Mouse (Mus musculus): ENCODE measurements around the gene Cers3. TPM values are rescaled to one million over a fixed set of nuclear protein-coding genes. Genes with fewer than 3 reads are reported as not detected.

Cers3 gene
- not detected for total RNA-seq (2021)
- long read RNA-seq, experiment 1 = 0 reads
- long read RNA-seq, experiment 2 = 0 reads

- intact Hi-C loops (cut with DNase I; ENCODE audit: low total_unique reads) = no loop called here
- no peak for DNase-seq
These were observed at the start of gene Cers3 for GRCm38 (mm10) chr7:66743377-66743781. TSS of gene Cers3 (plus strand) at chr7:66743504.

DNA sequence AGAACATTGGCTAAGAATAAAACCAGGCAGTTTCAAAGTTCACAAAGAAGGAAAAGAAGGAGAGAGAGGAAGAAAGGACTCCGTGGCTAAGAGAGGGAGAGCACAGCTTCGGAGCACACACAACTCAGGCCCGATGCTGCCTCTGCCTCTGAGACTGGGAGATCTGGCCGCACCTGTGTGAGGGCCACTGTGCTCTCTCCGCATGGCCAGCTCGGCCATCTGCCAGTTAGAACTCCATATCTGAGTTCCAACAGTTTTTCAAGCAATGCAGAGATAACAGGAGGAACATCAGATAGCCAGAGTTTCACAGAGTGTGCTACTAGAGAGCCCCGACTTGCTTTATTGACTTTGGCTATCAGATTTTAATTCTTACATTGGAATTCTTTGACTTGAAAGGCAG is 48.8 kb upstream of the Cers3 start:
- DNase-seq = no peak
- intact Hi-C loops (cut with DNase I; ENCODE audit: low total_unique reads) = no loop called here

- DNase-seq = no peak
- intact Hi-C loops (cut with DNase I; ENCODE audit: low total_unique reads) = loop anchor here (10.0 kb wide), 1 partner anchor 502 kb away; no protein-coding TSS in a partner anchor
These were observed 40.6 kb upstream of the Cers3 start for GRCm38 (mm10) chr7:66702721-66703120.

- no peak for DNase-seq
These were observed 38.7 kb upstream of the Cers3 start for GRCm38 (mm10) chr7:66704631-66705030.

DNA sequence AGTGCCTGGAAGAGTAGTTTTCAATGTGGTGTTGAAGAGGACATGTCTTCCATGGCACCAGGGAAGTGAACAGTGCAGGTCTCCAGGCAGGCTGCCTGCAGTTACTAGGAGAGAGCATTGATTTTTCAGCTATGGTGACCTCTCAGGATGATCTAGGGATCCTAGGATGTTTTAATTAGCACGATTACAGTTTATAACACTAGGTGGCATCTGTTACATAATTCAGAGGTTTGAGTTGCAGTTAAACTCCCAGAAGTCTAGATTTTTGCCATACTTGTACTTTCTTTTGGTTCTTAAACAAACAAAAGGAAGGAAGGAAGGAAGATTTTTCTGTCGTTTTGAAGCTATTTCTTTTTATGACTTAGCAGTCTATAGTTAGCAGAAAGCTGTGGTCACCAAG is 32.1 kb upstream of the Cers3 start:
- intact Hi-C loops (cut with DNase I; ENCODE audit: low total_unique reads) = no loop called here

More at GRCm38 (mm10) chr7:66704631-66705030, 38.7 kb upstream of the Cers3 start:
- intact Hi-C loops (cut with DNase I; ENCODE audit: low total_unique reads) = loop anchor here (10.0 kb wide), 1 partner anchor 500 kb away; no protein-coding TSS in a partner anchor

GRCm38 (mm10) chr7:66724514-66724913 is 18.8 kb upstream of the Cers3 start:
- DNase-seq = no peak
- intact Hi-C loops (cut with DNase I; ENCODE audit: low total_unique reads) = no loop called here

More for the DNA sequence above, 32.1 kb upstream of the Cers3 start:
- DNase-seq = no peak

GRCm38 (mm10) chr7:66724954-66725353 is 18.4 kb upstream of the Cers3 start:
- DNase-seq = no peak
- intact Hi-C loops (cut with DNase I; ENCODE audit: low total_unique reads) = no loop called here

GRCm38 (mm10) chr7:66728072-66728471 is 15.2 kb upstream of the Cers3 start:
- no peak for DNase-seq
- intact Hi-C loops (cut with DNase I; ENCODE audit: low total_unique reads) = no loop called here

GRCm38 (mm10) chr7:66729232-66729631 is 14.1 kb upstream of the Cers3 start:
- intact Hi-C loops (cut with DNase I; ENCODE audit: low total_unique reads) = no loop called here

DNA sequence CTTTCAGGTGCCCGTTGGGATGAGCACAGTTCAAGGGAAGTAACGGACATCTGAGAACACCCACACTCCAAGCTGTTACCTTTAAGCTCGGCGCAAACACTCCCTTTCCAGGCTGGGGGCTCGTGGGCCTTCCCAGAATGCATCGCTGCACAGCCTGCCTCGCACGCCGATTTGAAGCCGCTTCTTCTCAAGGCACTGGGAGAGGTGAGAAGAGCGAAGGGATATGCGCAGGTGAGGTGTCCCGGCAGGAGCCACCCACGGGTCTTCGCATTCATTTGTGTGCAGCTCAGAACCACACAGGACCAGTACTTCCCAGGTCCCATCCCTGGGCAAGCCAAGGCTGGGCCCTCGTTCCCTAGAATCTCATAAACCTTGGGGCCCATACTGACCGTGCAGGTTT is 9.9 kb upstream of the Cers3 start:
- no peak for DNase-seq
- intact Hi-C loops (cut with DNase I; ENCODE audit: low total_unique reads) = no loop called here

More at GRCm38 (mm10) chr7:66729232-66729631, 14.1 kb upstream of the Cers3 start:
- no peak for DNase-seq

- no peak for DNase-seq
- intact Hi-C loops (cut with DNase I; ENCODE audit: low total_unique reads) = no loop called here
These were observed 9.4 kb upstream of the Cers3 start for GRCm38 (mm10) chr7:66733882-66734281.

- no peak for DNase-seq
- intact Hi-C loops (cut with DNase I; ENCODE audit: low total_unique reads) = no loop called here
These were observed 8.8 kb upstream of the Cers3 start for GRCm38 (mm10) chr7:66734466-66734865.

GRCm38 (mm10) chr7:66734993-66735392 is 8.3 kb upstream of the Cers3 start:
- intact Hi-C loops (cut with DNase I; ENCODE audit: low total_unique reads) = no loop called here
- no peak for DNase-seq

DNA sequence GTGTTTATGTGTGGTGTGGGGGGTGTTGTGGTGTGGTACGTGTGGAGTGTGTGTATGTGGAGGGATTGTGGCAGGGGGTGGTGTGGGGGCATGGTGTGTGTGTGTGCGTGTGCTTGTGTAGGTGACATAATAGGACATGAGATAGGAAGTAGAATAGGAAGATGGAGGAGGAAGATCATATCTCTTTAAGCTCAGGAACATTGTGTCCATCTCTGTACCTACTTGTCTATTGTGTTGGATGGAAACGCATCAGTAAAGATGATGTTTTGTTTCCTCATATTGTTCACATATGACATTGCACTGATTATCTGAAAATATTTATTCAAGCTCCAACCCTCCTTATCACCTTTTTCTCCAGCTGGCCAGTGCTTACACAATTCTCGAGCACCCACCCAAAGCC is 5.9 kb upstream of the Cers3 start:
- intact Hi-C loops (cut with DNase I; ENCODE audit: low total_unique reads) = no loop called here
- no peak for DNase-seq

DNA sequence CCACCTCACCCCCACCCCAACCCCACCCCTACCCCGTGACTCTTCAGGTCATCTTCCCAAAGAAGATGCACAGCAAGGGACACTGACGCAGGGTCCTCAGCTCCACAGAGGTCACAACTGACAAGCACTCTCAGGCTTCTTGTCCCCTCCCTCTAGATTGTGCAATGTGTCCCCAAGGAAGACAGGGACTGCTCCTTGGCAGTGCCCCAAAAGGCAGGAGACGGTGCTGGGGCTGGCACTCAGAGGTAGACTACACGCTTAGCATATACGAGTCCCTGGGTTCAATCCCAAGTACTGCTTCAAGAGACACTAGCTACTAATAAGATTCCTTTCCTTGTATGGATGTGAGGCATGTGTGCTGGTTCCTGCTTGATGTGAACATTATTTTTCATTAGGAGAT is 2.3 kb upstream of the Cers3 start:
- intact Hi-C loops (cut with DNase I; ENCODE audit: low total_unique reads) = no loop called here

GRCm38 (mm10) chr7:66741412-66741811 is 1.9 kb upstream of the Cers3 start:
- DNase-seq = no peak
- intact Hi-C loops (cut with DNase I; ENCODE audit: low total_unique reads) = no loop called here

More for the DNA sequence above, 2.3 kb upstream of the Cers3 start:
- DNase-seq = no peak

DNA sequence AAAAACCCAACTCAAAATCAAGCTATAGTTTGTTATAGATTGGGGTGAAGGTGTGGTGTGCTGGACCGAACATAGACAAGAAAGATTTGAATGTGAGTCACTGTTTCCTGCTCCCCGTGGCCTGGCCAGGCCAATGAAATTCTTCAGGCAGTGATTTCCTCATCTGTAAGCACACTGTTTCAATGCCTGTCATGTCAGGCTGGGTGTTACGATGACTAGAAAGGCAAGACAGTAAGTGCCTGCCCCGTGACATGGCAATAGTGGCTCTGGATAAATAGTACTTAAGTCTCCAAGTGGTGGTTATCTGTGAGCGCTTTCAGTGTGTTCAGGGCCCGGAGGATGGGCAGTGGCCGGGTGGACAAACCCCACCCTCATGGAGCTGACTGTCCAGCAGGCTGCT is 3.7 kb downstream of the Cers3 start:
- no peak for DNase-seq
- intact Hi-C loops (cut with DNase I; ENCODE audit: low total_unique reads) = no loop called here

DNA sequence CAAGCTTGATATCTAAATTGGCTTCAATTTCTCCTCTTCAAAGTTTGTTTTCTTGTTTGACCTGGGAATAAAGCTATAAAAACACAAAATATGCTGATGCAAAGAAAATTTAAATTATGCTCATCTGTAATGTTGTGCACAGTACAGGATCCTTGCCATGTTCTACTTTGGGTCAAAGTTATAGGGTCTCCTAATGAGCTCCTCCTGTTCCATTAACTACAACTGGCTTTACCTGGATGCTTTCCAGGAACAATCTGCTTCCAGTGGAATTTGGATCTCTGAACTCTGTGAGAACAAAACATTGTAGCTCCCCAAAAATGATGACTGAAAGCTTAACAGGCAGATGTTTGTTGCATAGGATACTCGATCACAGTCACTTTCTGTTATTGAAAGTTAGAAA is 6.7 kb downstream of the Cers3 start:
- no peak for DNase-seq

DNA sequence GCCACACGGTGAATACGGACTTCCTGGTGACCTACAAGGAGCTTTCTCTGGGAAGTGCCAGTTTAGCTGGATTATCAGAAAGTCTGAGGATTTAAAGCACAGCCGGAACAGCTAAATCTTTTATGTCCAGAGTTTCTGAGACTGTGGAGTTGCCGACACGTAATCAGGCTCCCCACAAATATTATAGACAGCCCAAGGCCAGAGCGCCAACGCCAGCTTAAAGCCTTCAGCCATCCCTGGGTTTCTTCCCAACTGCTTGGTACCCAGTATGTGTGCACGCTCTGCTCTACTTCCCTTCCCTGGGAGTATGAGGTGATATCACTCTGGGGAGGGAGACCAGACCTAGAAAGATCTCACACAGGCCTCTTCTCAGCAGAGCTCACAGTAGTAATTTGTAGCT is 10.5 kb downstream of the Cers3 start:
- intact Hi-C loops (cut with DNase I; ENCODE audit: low total_unique reads) = no loop called here
- DNase-seq = no peak

More for the DNA sequence above, 6.7 kb downstream of the Cers3 start:
- intact Hi-C loops (cut with DNase I; ENCODE audit: low total_unique reads) = no loop called here

GRCm38 (mm10) chr7:66755611-66756010 is 12.3 kb downstream of the Cers3 start:
- intact Hi-C loops (cut with DNase I; ENCODE audit: low total_unique reads) = no loop called here
- no peak for DNase-seq

DNA sequence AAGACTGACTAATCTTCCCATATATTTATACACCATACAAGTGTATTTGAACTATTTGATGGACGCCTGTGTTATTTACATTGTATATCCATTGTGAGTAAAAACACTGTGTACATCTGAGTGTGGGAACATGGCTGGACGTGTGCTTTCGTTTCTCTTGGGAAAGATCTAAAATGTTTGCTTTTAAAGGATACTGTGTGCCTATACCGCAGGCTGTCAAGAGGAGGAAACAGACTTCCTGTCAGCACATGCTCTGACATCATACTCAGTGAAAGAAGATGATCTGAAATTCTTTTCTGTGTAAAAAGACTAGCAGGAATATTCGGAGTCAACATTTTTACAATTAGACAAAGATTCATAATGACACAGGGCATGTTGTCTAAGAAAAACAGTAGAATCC is 26.6 kb downstream of the Cers3 start:
- intact Hi-C loops (cut with DNase I; ENCODE audit: low total_unique reads) = no loop called here
- DNase-seq = no peak

DNA sequence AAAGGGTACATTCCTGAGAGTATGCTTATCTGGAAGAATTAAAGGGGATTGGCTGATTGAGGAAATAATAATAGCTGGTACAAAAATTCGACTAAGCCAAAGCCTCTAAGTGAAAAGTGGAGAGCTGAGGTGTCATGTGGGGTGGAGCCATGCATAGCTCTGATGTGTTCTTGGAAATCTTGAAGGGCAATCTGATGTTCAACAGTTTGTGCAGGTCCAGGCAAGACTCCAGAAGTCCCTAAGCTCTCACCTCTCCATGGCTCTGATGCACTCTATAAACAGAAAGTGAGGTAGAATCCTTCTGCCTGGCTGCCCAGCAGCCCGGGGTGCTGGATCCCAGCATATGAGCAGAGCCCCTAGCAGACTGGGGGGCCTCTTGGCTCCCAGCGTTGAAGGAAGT is 27.4 kb downstream of the Cers3 start:
- intact Hi-C loops (cut with DNase I; ENCODE audit: low total_unique reads) = no loop called here
- no peak for DNase-seq
